Mouse (Mus musculus): ENCODE measurements around the gene Dop1a. TPM values are rescaled to one million over a fixed set of nuclear protein-coding genes. Genes with fewer than 3 reads are reported as not detected.

Dop1a gene
- 10.2 and 11.9 TPM in 2 replicates for polyA plus RNA-seq (2015; fragmentation: Nextera tagmentation; extraction: Ambion mirVana)

DNA sequence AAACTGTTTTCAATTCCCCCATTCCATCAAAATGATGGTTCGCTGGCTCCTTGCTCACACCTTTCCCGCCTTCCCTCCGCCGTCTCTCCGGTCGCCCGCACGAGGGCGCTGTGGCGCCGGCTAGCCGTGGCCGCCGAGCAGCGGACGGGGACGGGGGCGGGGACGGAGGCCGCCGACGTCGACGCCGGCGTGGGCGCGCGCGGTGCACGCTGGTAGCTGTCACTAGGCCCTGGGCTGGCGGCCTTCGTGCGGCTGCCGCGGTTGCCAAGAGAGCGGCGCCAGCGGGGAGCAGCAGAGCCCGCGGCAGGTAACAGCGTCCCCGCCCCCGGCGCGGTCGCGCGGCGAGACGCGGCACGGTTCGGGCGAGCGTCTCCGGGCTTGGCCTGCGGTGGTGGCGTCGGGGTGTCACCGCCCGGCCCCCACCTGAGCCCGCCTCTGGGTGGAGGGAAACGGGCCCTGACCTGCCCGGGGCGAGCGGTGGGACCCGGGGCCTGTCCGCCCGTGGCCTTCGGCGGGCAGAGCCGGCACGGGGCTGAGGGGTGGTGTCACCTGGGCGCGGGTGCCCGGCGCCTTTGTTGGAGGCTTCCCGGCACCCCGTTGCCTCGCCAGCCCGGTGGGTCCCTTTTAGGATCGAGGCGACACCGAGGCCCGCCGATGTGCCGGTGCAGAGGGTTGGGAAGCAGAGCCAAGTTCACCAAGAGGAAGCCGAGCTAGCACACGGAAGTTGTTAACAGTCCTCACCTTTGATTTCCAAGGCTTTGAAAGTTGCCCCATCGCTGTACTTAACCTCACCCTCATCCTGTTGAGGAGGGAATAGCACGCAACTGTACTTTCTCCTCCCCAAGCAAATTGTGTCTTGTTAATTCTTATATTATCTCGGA lies at the start of gene Dop1a:
Gene Dop1a (plus strand): TSS at position 165 of the 881 bp plus-strand sequence.
- no peaks in the 10 kb centered on the region for H3K9me3 ChIP-seq (replicated peaks; ENCODE audit: control insufficient read depth, low read length)
- H3K27ac ChIP-seq (ENCODE audit: low read length): peak within 1 kb of the TSS; percentile 66
- peak within 1 kb of the TSS; percentile 63 for H3K4me2 ChIP-seq (ENCODE audit: low read depth, low read length)
- peaks cover 7% of the 10 kb centered on the region for H3K4me1 ChIP-seq (ENCODE audit: control insufficient read depth, insufficient read depth, low read length)
- peak within 1 kb of the TSS; percentile 89 for H3K4me3 ChIP-seq (ENCODE audit: low read length)
- peak within 1 kb of the TSS; percentile 93 for H3K9ac ChIP-seq (ENCODE audit: low read length)
- ATAC-seq (replicated peaks; ENCODE audit: extremely low read depth, insufficient read depth, low FRiP score): peak; percentile 92
- under 1% methylated on average over 93 of the region's 93 CpGs for WGBS
- no peaks in the 10 kb centered on the region for H3K36me3 ChIP-seq (ENCODE audit: control insufficient read depth, insufficient read depth)
- 0 out of 2 replicates have a peak, but pooled peaks cover 3% of the 10 kb centered on the region for H3K27me3 ChIP-seq (ENCODE audit: control insufficient read depth, insufficient read depth, low read length)

GRCm38 (mm10) chr9:86417971-86418370 lies 49.0 kb upstream of the Dop1a start:
- ATAC-seq (replicated peaks; ENCODE audit: extremely low read depth, insufficient read depth, low FRiP score): no peak
- H3K4me3 ChIP-seq (ENCODE audit: low read length): no peak overlapping the region
- no peaks in the 10 kb centered on the region for H3K27me3 ChIP-seq (ENCODE audit: control insufficient read depth, insufficient read depth, low read length)
- H3K27ac ChIP-seq (ENCODE audit: low read length): no peak overlapping the region
- H3K4me1 ChIP-seq (ENCODE audit: control insufficient read depth, insufficient read depth, low read length): no peaks in the 10 kb centered on the region
- no peak overlapping the region for H3K4me2 ChIP-seq (ENCODE audit: low read depth, low read length)
- no peaks in the 10 kb centered on the region for H3K36me3 ChIP-seq (ENCODE audit: control insufficient read depth, insufficient read depth)
- peaks cover 2% of the 10 kb centered on the region; the same call in 1 of the 2 replicates for H3K9me3 ChIP-seq (replicated peaks; ENCODE audit: control insufficient read depth, low read length)
- H3K9ac ChIP-seq (ENCODE audit: low read length): no peak overlapping the region
- WGBS: 86% methylated on average over 1 of the region's 1 CpGs

DNA sequence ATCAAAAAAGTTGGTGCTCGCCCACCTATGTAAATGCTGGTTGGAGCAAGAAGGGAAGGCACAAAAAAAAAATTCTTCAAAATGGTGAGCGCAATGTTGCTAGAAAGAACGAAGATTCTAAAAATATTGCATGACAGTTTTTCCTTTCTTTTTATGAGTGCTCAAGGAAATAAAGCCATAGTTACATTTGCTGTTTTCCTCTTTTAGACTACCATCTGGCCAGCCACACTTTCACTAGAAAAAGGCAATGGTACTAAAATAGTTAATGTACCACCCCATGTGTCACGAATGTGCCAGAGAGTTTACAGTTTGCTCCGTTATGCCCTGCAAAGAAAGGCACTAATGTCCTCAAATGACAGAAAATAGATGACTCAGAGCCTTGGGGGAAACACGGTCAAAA lies 47.6 kb upstream of the Dop1a start:
- Histone ChIP-seq H3K4me2 (ENCODE audit: low read depth, low read length) (no peak overlapping the region), H3K36me3 (ENCODE audit: control insufficient read depth, insufficient read depth) (no peaks in the 10 kb centered on the region), H3K4me3 (ENCODE audit: low read length) (no peak overlapping the region), H3K27ac (ENCODE audit: low read length) (no peak overlapping the region), H3K4me1 (ENCODE audit: control insufficient read depth, insufficient read depth, low read length) (no peaks in the 10 kb centered on the region), H3K27me3 (ENCODE audit: control insufficient read depth, insufficient read depth, low read length) (no peaks in the 10 kb centered on the region), H3K9me3 (replicated peaks; ENCODE audit: control insufficient read depth, low read length) (no peaks in the 10 kb centered on the region), H3K9ac (ENCODE audit: low read length) (no peak overlapping the region)
- ATAC-seq (replicated peaks; ENCODE audit: extremely low read depth, insufficient read depth, low FRiP score): no peak
- WGBS: 85% methylated on average over 6 of the region's 6 CpGs

- no peaks in the 10 kb centered on the region for H3K36me3 ChIP-seq (ENCODE audit: control insufficient read depth, insufficient read depth)
- WGBS: 76% methylated on average over 4 of the region's 4 CpGs
- H3K9me3 ChIP-seq (replicated peaks; ENCODE audit: control insufficient read depth, low read length): no peaks in the 10 kb centered on the region
- no peaks in the 10 kb centered on the region for H3K27me3 ChIP-seq (ENCODE audit: control insufficient read depth, insufficient read depth, low read length)
- H3K9ac ChIP-seq (ENCODE audit: low read length): no peak overlapping the region
- H3K4me3 ChIP-seq (ENCODE audit: low read length): no peak overlapping the region
- H3K4me2 ChIP-seq (ENCODE audit: low read depth, low read length): no peak overlapping the region
- no peak for ATAC-seq (replicated peaks; ENCODE audit: extremely low read depth, insufficient read depth, low FRiP score)
- no peak overlapping the region for H3K27ac ChIP-seq (ENCODE audit: low read length)
- H3K4me1 ChIP-seq (ENCODE audit: control insufficient read depth, insufficient read depth, low read length): no peaks in the 10 kb centered on the region
These were observed 43.6 kb upstream of the Dop1a start for GRCm38 (mm10) chr9:86423331-86423730.

DNA sequence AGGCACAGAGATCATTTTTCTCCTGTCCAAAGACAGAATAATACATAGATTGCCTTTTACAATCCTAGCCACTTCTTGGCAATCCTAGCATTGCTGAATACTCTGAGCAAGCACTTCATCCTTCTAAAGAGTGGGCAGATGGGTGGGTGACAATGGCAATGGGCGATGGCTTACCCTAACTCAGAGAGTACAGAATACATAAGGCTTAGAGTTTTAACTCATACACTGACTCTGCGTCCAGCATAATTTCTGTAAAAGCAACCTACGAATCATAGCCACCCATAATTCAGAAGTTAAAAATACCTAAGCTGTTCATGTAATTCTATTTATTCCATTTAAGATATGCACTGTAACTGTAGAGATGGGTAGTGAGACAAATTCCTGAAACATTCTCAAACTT lies 31.4 kb upstream of the Dop1a start:
- no peaks in the 10 kb centered on the region for H3K27me3 ChIP-seq (ENCODE audit: control insufficient read depth, insufficient read depth, low read length)
- 0 out of 2 replicates have a peak, but pooled peaks cover 4% of the 10 kb centered on the region for H3K4me1 ChIP-seq (ENCODE audit: control insufficient read depth, insufficient read depth, low read length)
- no peaks in the 10 kb centered on the region for H3K36me3 ChIP-seq (ENCODE audit: control insufficient read depth, insufficient read depth)
- no peak overlapping the region for H3K4me3 ChIP-seq (ENCODE audit: low read length)
- 89% methylated on average over 3 of the region's 3 CpGs for WGBS
- ATAC-seq (replicated peaks; ENCODE audit: extremely low read depth, insufficient read depth, low FRiP score): no peak
- H3K27ac ChIP-seq (ENCODE audit: low read length): no peak overlapping the region
- H3K9me3 ChIP-seq (replicated peaks; ENCODE audit: control insufficient read depth, low read length): no peaks in the 10 kb centered on the region
- H3K9ac ChIP-seq (ENCODE audit: low read length): no peak overlapping the region
- H3K4me2 ChIP-seq (ENCODE audit: low read depth, low read length): no peak overlapping the region

GRCm38 (mm10) chr9:86436608-86437007 lies 30.3 kb upstream of the Dop1a start:
- no peak overlapping the region for H3K4me2 ChIP-seq (ENCODE audit: low read depth, low read length)
- no peak overlapping the region for H3K27ac ChIP-seq (ENCODE audit: low read length)
- no peak overlapping the region for H3K4me3 ChIP-seq (ENCODE audit: low read length)
- no peaks in the 10 kb centered on the region for H3K9me3 ChIP-seq (replicated peaks; ENCODE audit: control insufficient read depth, low read length)
- H3K36me3 ChIP-seq (ENCODE audit: control insufficient read depth, insufficient read depth): no peaks in the 10 kb centered on the region
- 94% methylated on average over 8 of the region's 8 CpGs for WGBS
- H3K27me3 ChIP-seq (ENCODE audit: control insufficient read depth, insufficient read depth, low read length): no peaks in the 10 kb centered on the region
- no peak overlapping the region for H3K9ac ChIP-seq (ENCODE audit: low read length)
- H3K4me1 ChIP-seq (ENCODE audit: control insufficient read depth, insufficient read depth, low read length): 0 out of 2 replicates have a peak, but pooled peaks cover 4% of the 10 kb centered on the region
- no peak for ATAC-seq (replicated peaks; ENCODE audit: extremely low read depth, insufficient read depth, low FRiP score)

DNA sequence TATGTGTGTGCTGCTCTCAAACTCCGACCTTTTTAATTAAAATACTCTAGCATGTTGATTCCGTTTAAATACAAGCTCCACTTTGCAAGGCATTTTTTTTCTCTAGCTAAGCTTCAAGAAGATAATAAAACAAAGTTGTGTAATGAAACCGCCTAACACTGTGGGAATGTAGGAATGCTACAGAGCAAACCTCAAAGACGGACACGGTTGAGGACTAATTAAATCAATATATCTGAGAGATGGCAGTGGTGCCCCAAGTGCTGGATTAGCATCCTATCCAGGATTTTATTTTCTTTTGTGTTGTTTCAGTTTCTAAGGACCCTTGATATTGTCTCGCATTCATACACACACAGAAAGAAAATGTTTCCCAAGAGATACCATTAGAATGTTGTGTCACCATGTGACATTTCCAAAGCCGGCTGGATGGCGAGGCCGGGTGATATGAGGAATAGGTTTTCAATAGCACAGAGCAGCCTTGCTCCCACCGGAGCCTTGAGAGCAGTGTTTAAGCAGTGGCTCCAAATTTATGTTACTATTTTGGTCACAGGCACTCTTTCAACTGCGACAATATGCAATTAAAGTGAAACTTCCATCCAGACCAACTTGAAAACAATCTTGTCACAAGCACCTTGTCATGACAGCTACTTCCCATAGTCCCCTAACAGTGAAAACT lies 28.5 kb upstream of the Dop1a start:
- no peaks in the 10 kb centered on the region for H3K27me3 ChIP-seq (ENCODE audit: control insufficient read depth, insufficient read depth, low read length)
- peak overlapping the region; percentile 49 for H3K27ac ChIP-seq (ENCODE audit: low read length)
- H3K4me1 ChIP-seq (ENCODE audit: control insufficient read depth, insufficient read depth, low read length): 0 out of 2 replicates have a peak, but pooled peaks cover 4% of the 10 kb centered on the region
- no peaks in the 10 kb centered on the region for H3K9me3 ChIP-seq (replicated peaks; ENCODE audit: control insufficient read depth, low read length)
- H3K36me3 ChIP-seq (ENCODE audit: control insufficient read depth, insufficient read depth): no peaks in the 10 kb centered on the region
- ATAC-seq (replicated peaks; ENCODE audit: extremely low read depth, insufficient read depth, low FRiP score): peak; percentile 67; the same call in 1 of the 2 replicates
- peak overlapping the region; percentile 4; the same call in 1 of the 2 replicates for H3K4me3 ChIP-seq (ENCODE audit: low read length)
- H3K4me2 ChIP-seq (ENCODE audit: low read depth, low read length): peak overlapping the region; percentile 53
- no peak overlapping the region for H3K9ac ChIP-seq (ENCODE audit: low read length)
- WGBS: 45% methylated on average over 11 of the region's 11 CpGs

DNA sequence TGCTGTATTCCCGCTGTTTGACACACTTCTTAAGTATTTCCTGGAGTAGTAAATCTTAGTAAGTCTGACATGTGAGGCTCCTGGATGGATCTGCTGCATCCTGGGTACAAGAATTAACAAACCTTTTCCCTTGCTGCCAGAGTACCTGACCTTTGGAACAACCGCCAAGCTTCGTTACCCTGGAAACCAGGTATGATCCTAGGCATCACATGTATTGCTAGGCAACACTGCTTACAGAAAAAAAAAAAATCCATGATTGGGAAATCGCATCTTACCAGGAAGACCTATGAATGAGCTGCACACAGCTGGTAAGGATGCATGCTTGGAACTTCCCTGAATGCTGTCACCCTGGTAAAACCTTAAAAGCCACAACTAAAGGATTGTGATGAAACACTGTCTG lies 24.7 kb upstream of the Dop1a start:
- Histone ChIP-seq H3K36me3 (ENCODE audit: control insufficient read depth, insufficient read depth) (no peaks in the 10 kb centered on the region), H3K4me2 (ENCODE audit: low read depth, low read length) (no peak overlapping the region), H3K9ac (ENCODE audit: low read length) (no peak overlapping the region), H3K27me3 (ENCODE audit: control insufficient read depth, insufficient read depth, low read length) (no peaks in the 10 kb centered on the region), H3K27ac (ENCODE audit: low read length) (no peak overlapping the region), H3K4me1 (ENCODE audit: control insufficient read depth, insufficient read depth, low read length) (0 out of 2 replicates have a peak, but pooled peaks cover 4% of the 10 kb centered on the region), H3K9me3 (replicated peaks; ENCODE audit: control insufficient read depth, low read length) (no peaks in the 10 kb centered on the region), H3K4me3 (ENCODE audit: low read length) (no peak overlapping the region)
- 77% methylated on average over 4 of the region's 4 CpGs for WGBS
- ATAC-seq (replicated peaks; ENCODE audit: extremely low read depth, insufficient read depth, low FRiP score): no peak

DNA sequence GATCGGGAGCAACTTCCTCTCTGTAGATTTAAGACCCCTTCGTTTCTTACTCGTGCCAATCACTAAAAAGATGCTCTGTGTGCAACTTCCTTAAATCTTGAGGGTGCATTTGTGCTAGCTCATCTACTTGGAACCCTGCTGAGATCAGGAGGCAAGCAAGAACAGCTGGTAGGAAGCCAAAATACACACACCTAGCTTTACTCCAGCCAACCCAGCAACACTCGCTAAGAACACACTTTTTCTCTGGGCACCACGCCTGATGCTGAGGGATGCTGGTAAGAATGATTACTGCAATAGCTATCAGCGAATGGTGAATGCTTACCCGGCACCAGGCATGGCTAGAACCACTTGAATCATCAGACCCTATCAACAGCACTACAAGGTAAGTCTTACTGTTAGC lies 20.1 kb upstream of the Dop1a start:
- Histone ChIP-seq H3K9ac (ENCODE audit: low read length) (no peak overlapping the region), H3K9me3 (replicated peaks; ENCODE audit: control insufficient read depth, low read length) (no peaks in the 10 kb centered on the region), H3K4me1 (ENCODE audit: control insufficient read depth, insufficient read depth, low read length) (no peaks in the 10 kb centered on the region), H3K4me3 (ENCODE audit: low read length) (no peak overlapping the region), H3K36me3 (ENCODE audit: control insufficient read depth, insufficient read depth) (no peaks in the 10 kb centered on the region), H3K4me2 (ENCODE audit: low read depth, low read length) (no peak overlapping the region), H3K27ac (ENCODE audit: low read length) (no peak overlapping the region), H3K27me3 (ENCODE audit: control insufficient read depth, insufficient read depth, low read length) (no peaks in the 10 kb centered on the region)
- 67% methylated on average over 7 of the region's 7 CpGs for WGBS
- no peak for ATAC-seq (replicated peaks; ENCODE audit: extremely low read depth, insufficient read depth, low FRiP score)
